Mouse (Mus musculus) kidney, adult 18-20 months (tissue): ENCODE measurements at regions not wholly inside any gene's neighbourhood (a gene's known extent, or its start where the extent isn't known, plus 50 kb on each side); places are given as distances from the start of the nearest gene placed in this dataset.

Experiments
- DNase-seq: peaks from one replicate; pipeline ENCODE4 v3.0.0; 2021

GRCm38 (mm10) chr12:32489415-32490139, 111.1 kb downstream of the Ccdc71l start:
- no peak for DNase-seq

- DNase-seq = no peak
These were observed 125.7 kb downstream of the Ccdc71l start for GRCm38 (mm10) chr12:32504196-32504595.

- DNase-seq = no peak
These were observed 130.2 kb downstream of the Ccdc71l start for GRCm38 (mm10) chr12:32508671-32509070.

GRCm38 (mm10) chr12:32525586-32525985, 147.1 kb downstream of the Ccdc71l start:
- no peak for DNase-seq

GRCm38 (mm10) chr12:32531216-32531615, 152.7 kb downstream of the Ccdc71l start:
- DNase-seq = no peak

GRCm38 (mm10) chr12:32533641-32534040, 155.1 kb downstream of the Ccdc71l start:
- peak; percentile 12 for DNase-seq

- DNase-seq = no peak
These were observed 167.0 kb downstream of the Ccdc71l start for GRCm38 (mm10) chr12:32545466-32545865.

GRCm38 (mm10) chr12:32546356-32546755, 167.9 kb downstream of the Ccdc71l start:
- no peak for DNase-seq

- DNase-seq = no peak
These were observed 175.3 kb downstream of the Ccdc71l start for GRCm38 (mm10) chr12:32553793-32554192.

GRCm38 (mm10) chr12:32567777-32568176, 189.3 kb downstream of the Ccdc71l start:
- DNase-seq = no peak

GRCm38 (mm10) chr12:32581304-32581703, 202.8 kb downstream of the Ccdc71l start:
- no peak for DNase-seq

GRCm38 (mm10) chr12:32602131-32602815, 217.1 kb upstream of the Nampt start:
- no peak for DNase-seq

- DNase-seq = no peak
These were observed 214.0 kb upstream of the Nampt start for GRCm38 (mm10) chr12:32605353-32605752.

- DNase-seq = no peak
These were observed 204.3 kb upstream of the Nampt start for GRCm38 (mm10) chr12:32615000-32615399.

- DNase-seq = peak; percentile 31
These were observed 203.3 kb upstream of the Nampt start for GRCm38 (mm10) chr12:32616086-32616485.

- DNase-seq = no peak
These were observed 202.3 kb upstream of the Nampt start for GRCm38 (mm10) chr12:32617031-32617430.

GRCm38 (mm10) chr12:32619830-32620229, 199.5 kb upstream of the Nampt start:
- no peak for DNase-seq

- DNase-seq = peak; percentile 29
These were observed 197.6 kb upstream of the Nampt start for GRCm38 (mm10) chr12:32621739-32622138.

- DNase-seq = no peak
These were observed 190.8 kb upstream of the Nampt start for GRCm38 (mm10) chr12:32628552-32628951.

GRCm38 (mm10) chr12:32632935-32633334, 186.4 kb upstream of the Nampt start:
- no peak for DNase-seq

GRCm38 (mm10) chr12:32635055-32635454, 184.3 kb upstream of the Nampt start:
- no peak for DNase-seq

- no peak for DNase-seq
These were observed 181.8 kb upstream of the Nampt start for GRCm38 (mm10) chr12:32637400-32638100.

GRCm38 (mm10) chr12:32640591-32640990, 178.8 kb upstream of the Nampt start:
- DNase-seq = no peak

- no peak for DNase-seq
These were observed 176.9 kb upstream of the Nampt start for GRCm38 (mm10) chr12:32642493-32642892.
